Mouse (Mus musculus) CH12.LX (cell line): Measurements from ENCODE around the gene Skap1.

Experiments used
- CTCF ChIP-seq, 2 experiments: IDR thresholded peaks in 1 of 2; conservative IDR thresholded peaks in 1 of 2; 2 replicates each; pipeline ENCODE4 v1.5.1; 2011 to 2012; ENCODE audit warnings: low read depth in 2 of 2, low read length in 2 of 2, improper control_type of control experiment in 1 of 2, inconsistent platforms in 1 of 2, mild to moderate bottlenecking in 1 of 2, moderate library complexity in 1 of 2
- ELF1 ChIP-seq: IDR thresholded peaks from 2 replicates; pipeline ENCODE4 v1.6.1; 2014; ENCODE audit warnings: low read depth, mild to moderate bottlenecking, inconsistent platforms, low read length, improper control_type of control experiment
- JUND ChIP-seq: conservative IDR thresholded peaks from 2 replicates; pipeline ENCODE4 v1.6.1; 2011; ENCODE audit warnings: low read depth, low read length, improper control_type of control experiment
- MAX ChIP-seq: IDR thresholded peaks from 2 replicates; pipeline ENCODE4 v1.6.1; 2011; ENCODE audit warnings: low read length, improper control_type of control experiment
- NELFE ChIP-seq: IDR thresholded peaks from 2 replicates; pipeline ENCODE4 v1.6.1; 2011; ENCODE audit warnings: low read depth, low read length, improper control_type of control experiment
- POLR2A ChIP-seq: IDR thresholded peaks from 2 replicates; pipeline ENCODE4 v1.6.1; 2011; ENCODE audit warnings: low read depth, mild to moderate bottlenecking, improper control_type of control experiment, low read length
- RAD21 ChIP-seq: IDR thresholded peaks from 2 replicates; pipeline ENCODE4 v1.6.1; 2011; ENCODE audit warnings: low read depth, mild to moderate bottlenecking, low read length, improper control_type of control experiment, moderate library complexity
- USF2 ChIP-seq: conservative IDR thresholded peaks from 2 replicates; pipeline ENCODE4 v1.6.1; 2011; ENCODE audit warnings: low read depth, low read length, improper control_type of control experiment
- ZKSCAN1 ChIP-seq: IDR thresholded peaks from 2 replicates; pipeline ENCODE4 v1.6.1; 2012; ENCODE audit warnings: low read depth, inconsistent platforms, low read length, improper control_type of control experiment, borderline replicate concordance
- ZMIZ1 ChIP-seq: IDR thresholded peaks from 2 replicates; pipeline ENCODE4 v1.6.1; 2012; ENCODE audit warnings: low read depth, mild to moderate bottlenecking, inconsistent platforms, low read length, improper control_type of control experiment
- ZNF384 ChIP-seq: IDR thresholded peaks from 2 replicates; pipeline ENCODE4 v1.6.1; 2012; ENCODE audit warnings: low read depth, low read length, improper control_type of control experiment, inconsistent platforms

GRCm38 (mm10) chr11:96713210-96714005 is 249.0 kb downstream of the Skap1 start:
- TF ChIP-seq MAX: no peak
- no peak for TF ChIP-seq ZKSCAN1
- no peak for TF ChIP-seq POLR2A
- no peak for TF ChIP-seq ZNF384
- no peak for TF ChIP-seq JUND
- no peak for TF ChIP-seq NELFE
- TF ChIP-seq CTCF (conservative IDR thresholded peaks at IDR 0.05 in 1 of 2, IDR thresholded peaks at IDR 0.05 in 1 of 2; ENCODE audit: low read depth in 2 of 2, low read length in 2 of 2): no peak
- no peak for TF ChIP-seq USF2
- no peak for TF ChIP-seq ZMIZ1
- no peak for TF ChIP-seq RAD21
- TF ChIP-seq ELF1: no peak
